Mouse (Mus musculus) limb, embryonic 14.5 days (tissue): ENCODE data around the gene Apol9b. TPM values are rescaled to one million over a fixed set of nuclear protein-coding genes. Genes with fewer than 3 reads are reported as not detected.

Source experiments
- ATAC-seq: fragments of 200-750 bp; cut with Nextera tagmentation; 2 replicates; pipeline ENCODE4 v1.8.0; 2017; ENCODE audit warnings: low read depth, moderate number of reproducible peaks, moderate TSS enrichment; ENCODE audit not compliant: low FRiP score
- DNase-seq: peaks from one replicate; pipeline ENCODE4 v3.0.0-alpha.2; 2015; ENCODE audit warnings: low spot score
- H3K27ac ChIP-seq: fragments of 300-500 bp; sonication (generic); replicated peaks from 2 replicates; pipeline ENCODE4 v1.5.1; 2014; ENCODE audit warnings: low read depth, mild to moderate bottlenecking, low read length, moderate library complexity, mixed read lengths
- H3K27me3 ChIP-seq: fragments of 300-500 bp; sonication (generic); 2 replicates; pipeline ENCODE4 v1.6.1; 2014; ENCODE audit warnings: low read length, mixed read lengths; ENCODE audit not compliant: control insufficient read depth, insufficient read depth
- H3K36me3 ChIP-seq: fragments of 300-500 bp; sonication (generic); 2 replicates; pipeline ENCODE4 v1.6.1; 2014; ENCODE audit warnings: mild to moderate bottlenecking, low read length, moderate library complexity, mixed read lengths; ENCODE audit not compliant: control insufficient read depth, insufficient read depth
- H3K4me1 ChIP-seq: fragments of 300-500 bp; sonication (generic); 2 replicates; pipeline ENCODE4 v1.6.1; 2014; ENCODE audit warnings: antibody characterized with exemption, low read length, mixed read lengths; ENCODE audit not compliant: control insufficient read depth, insufficient read depth
- H3K4me2 ChIP-seq: fragments of 300-500 bp; sonication (generic); replicated peaks from 2 replicates; pipeline ENCODE4 v1.6.1; 2014; ENCODE audit warnings: low read depth, mild to moderate bottlenecking, low read length, moderate library complexity; ENCODE audit not compliant: severe bottlenecking
- H3K4me3 ChIP-seq: fragments of 300-500 bp; sonication (generic); replicated peaks from 2 replicates; pipeline ENCODE4 v1.5.1; 2014; ENCODE audit warnings: low read length
- H3K9ac ChIP-seq: fragments of 300-500 bp; sonication (generic); 2 replicates; pipeline ENCODE4 v1.6.1; 2014; ENCODE audit warnings: mild to moderate bottlenecking, low read depth, low read length, moderate library complexity; ENCODE audit not compliant: severe bottlenecking
- H3K9me3 ChIP-seq: fragments of 300-500 bp; sonication (generic); 2 replicates; pipeline ENCODE4 v1.6.1; 2016; ENCODE audit warnings: low read length; ENCODE audit not compliant: control insufficient read depth
- POLR2A ChIP-seq: fragments of 200-500 bp; IDR thresholded peaks from 2 replicates; pipeline ENCODE4 v1.8.0; 2012; ENCODE audit warnings: inconsistent platforms, mild to moderate bottlenecking, moderate library complexity, borderline replicate concordance; ENCODE audit not compliant: insufficient read depth, insufficient read length; ENCODE audit errors: extremely low read depth
- WGBS: fragments of 180-500 bp; shearing (Covaris S2); extraction: QIAGEN DNeasy Blood & Tissue Kit; methylation state at CpG from one replicate; pipeline ENCODE4 v1.1.7; 2014; 5-methylcytosine and 5-hydroxymethylcytosine counted together
- polyA plus RNA-seq, 2 experiments: library from polyadenylated mRNA; depleted of rRNA in 1 of 2; stranded (reverse) in 1 of 2; unstranded in 1 of 2; fragments of >200 nt; fragmentation: Nextera tagmentation in 1 of 2; extraction: Ambion mirVana in 1 of 2; gene quantifications; 2 replicates each; pipeline versions ENCODE4 v1.2.1 to v1.2.3; 2012 to 2014

Apol9b gene
- polyA plus RNA-seq, 2 experiments: 0.09 TPM; not detected in 1

GRCm38 (mm10) chr15:77766981-77767380, 38.1 kb downstream of the Apol9b start:
- no peak overlapping the region for H3K4me3 ChIP-seq
- H3K4me2 ChIP-seq: no peak overlapping the region
- H3K27me3 ChIP-seq: no peaks in the 10 kb centered on the region
- no peaks in the 10 kb centered on the region for H3K9me3 ChIP-seq
- no peak for TF ChIP-seq POLR2A
- peaks cover 97% of the 10 kb centered on the region for H3K36me3 ChIP-seq
- no peak overlapping the region for H3K9ac ChIP-seq
- ATAC-seq: no peak
- H3K4me1 ChIP-seq: no peaks in the 10 kb centered on the region
- H3K27ac ChIP-seq: no peak overlapping the region
- no peak for DNase-seq
- 90% methylated on average over 11 of the region's 11 CpGs for WGBS

GRCm38 (mm10) chr15:77770341-77770740, 41.5 kb downstream of the Apol9b start:
- no peak for TF ChIP-seq POLR2A
- Histone ChIP-seq H3K4me1 (no peaks in the 10 kb centered on the region), H3K36me3 (peaks cover 97% of the 10 kb centered on the region), H3K9ac (no peak overlapping the region), H3K9me3 (no peaks in the 10 kb centered on the region), H3K4me3 (no peak overlapping the region), H3K4me2 (no peak overlapping the region), H3K27me3 (no peaks in the 10 kb centered on the region), H3K27ac (no peak overlapping the region)
- no peak for ATAC-seq
- DNase-seq: no peak
- WGBS: 87% methylated on average over 5 of the region's 5 CpGs

GRCm38 (mm10) chr15:77770942-77771341, 42.1 kb downstream of the Apol9b start:
- no peaks in the 10 kb centered on the region for H3K27me3 ChIP-seq
- no peaks in the 10 kb centered on the region for H3K4me1 ChIP-seq
- no peak overlapping the region for H3K27ac ChIP-seq
- H3K9me3 ChIP-seq: no peaks in the 10 kb centered on the region
- no peak overlapping the region for H3K9ac ChIP-seq
- H3K4me2 ChIP-seq: no peak overlapping the region
- no peak for TF ChIP-seq POLR2A
- ATAC-seq: no peak
- 95% methylated on average over 9 of the region's 9 CpGs for WGBS
- no peak for DNase-seq
- H3K36me3 ChIP-seq: peaks cover 97% of the 10 kb centered on the region
- no peak overlapping the region for H3K4me3 ChIP-seq

- Histone ChIP-seq H3K4me2 (no peak overlapping the region), H3K36me3 (peaks cover 97% of the 10 kb centered on the region), H3K4me3 (no peak overlapping the region), H3K9me3 (no peaks in the 10 kb centered on the region), H3K4me1 (no peaks in the 10 kb centered on the region), H3K27ac (no peak overlapping the region), H3K27me3 (no peaks in the 10 kb centered on the region), H3K9ac (no peak overlapping the region)
- DNase-seq: no peak
- no peak for TF ChIP-seq POLR2A
- no peak for ATAC-seq
- 91% methylated on average over 19 of the region's 19 CpGs for WGBS
Observed at GRCm38 (mm10) chr15:77773099-77773915, 44.5 kb downstream of the Apol9b start.

- over 99% methylated on average over 10 of the region's 10 CpGs for WGBS
- Histone ChIP-seq H3K4me1 (no peaks in the 10 kb centered on the region), H3K9ac (no peak overlapping the region), H3K4me2 (no peak overlapping the region), H3K27ac (no peak overlapping the region), H3K36me3 (peaks cover 97% of the 10 kb centered on the region), H3K9me3 (no peaks in the 10 kb centered on the region), H3K4me3 (no peak overlapping the region), H3K27me3 (no peaks in the 10 kb centered on the region)
- DNase-seq: no peak
- no peak for ATAC-seq
- TF ChIP-seq POLR2A: no peak
Observed at GRCm38 (mm10) chr15:77774303-77774702, 45.5 kb downstream of the Apol9b start.
